Mouse (Mus musculus) layer of hippocampus, adult 9-11 months (tissue): Measurements from ENCODE around the gene Cbarp.
A peak's percentile ranks its signal among the peaks of the same experiment; 100 is the strongest.

ENCODE experiments used
- DNase-seq: peaks from one replicate; pipeline ENCODE4 v3.0.0; 2022

The Cbarp gene

GRCm38 (mm10) chr10:80089146-80089545, 51.5 kb downstream of the Cbarp start:
- DNase-seq: no peak

- DNase-seq: no peak
These were observed 53.2 kb downstream of the Cbarp start for GRCm38 (mm10) chr10:80087483-80087882.

- DNase-seq: peak; percentile 58
These were observed 53.8 kb downstream of the Cbarp start for GRCm38 (mm10) chr10:80086847-80087246.

- DNase-seq: peak; percentile 38
These were observed 55.7 kb downstream of the Cbarp start for GRCm38 (mm10) chr10:80084817-80085487.

- no peak for DNase-seq
These were observed 59.6 kb downstream of the Cbarp start for GRCm38 (mm10) chr10:80081075-80081474.
